Mouse (Mus musculus): Measurements from ENCODE around the gene Polr3b. TPM values are rescaled to one million over a fixed set of nuclear protein-coding genes. Genes with fewer than 3 reads are reported as not detected.

Gene Polr3b
- polyA plus RNA-seq, 1 experiment from 2014 or later, result 15.8 TPM

DNA sequence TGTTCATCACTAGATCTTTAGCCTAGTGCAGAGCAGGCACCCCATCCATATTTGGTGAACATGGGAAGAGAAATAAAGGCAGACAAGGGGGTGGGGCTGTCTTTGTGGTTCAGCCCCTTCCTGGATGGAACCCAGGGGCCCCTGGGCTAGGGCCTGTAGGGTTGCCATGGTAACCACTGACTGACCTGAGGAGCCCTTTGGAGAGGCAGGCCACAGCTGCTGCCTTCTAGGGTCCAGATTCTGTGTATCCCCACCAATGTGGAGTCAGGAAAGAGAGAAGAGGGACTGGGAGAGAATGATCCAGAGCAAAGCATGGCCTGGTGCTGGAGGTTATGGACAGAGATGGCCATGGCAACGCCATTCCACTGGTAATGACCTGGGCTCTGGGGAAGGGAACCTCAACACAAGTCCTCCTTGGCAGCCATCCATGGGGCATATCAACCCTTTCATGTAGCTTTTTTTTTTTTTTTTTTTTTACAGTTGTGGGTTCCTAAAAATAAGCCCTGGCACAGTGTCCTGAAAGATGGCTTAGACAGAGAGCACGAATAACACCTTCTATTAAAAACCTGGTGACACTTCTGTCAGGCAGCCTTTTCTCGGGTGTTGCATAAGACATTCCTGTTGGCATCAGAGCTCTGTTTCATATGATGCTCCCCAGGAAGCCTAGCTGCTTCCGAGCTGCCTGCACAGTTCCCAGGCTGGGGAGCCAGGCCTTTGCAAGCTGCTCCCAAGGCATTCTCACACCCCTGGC is 150.5 kb downstream of the Polr3b start:
- Histone ChIP-seq H3K27me3 (ENCODE audit: insufficient read depth, poor library complexity, severe bottlenecking) (peaks cover 16% of the 10 kb centered on the region), H3K36me3 (no peaks in the 10 kb centered on the region), H3K4me3 (no peak overlapping the region), H3K9me3 (no peaks in the 10 kb centered on the region), H3K27ac (no peak overlapping the region), H3K4me1 (no peaks in the 10 kb centered on the region; the same call in 1 of the 2 replicates)
- no peak for DNase-seq (ENCODE audit: low spot score)
- 74% methylated on average over 4 of the region's 4 CpGs for WGBS

DNA sequence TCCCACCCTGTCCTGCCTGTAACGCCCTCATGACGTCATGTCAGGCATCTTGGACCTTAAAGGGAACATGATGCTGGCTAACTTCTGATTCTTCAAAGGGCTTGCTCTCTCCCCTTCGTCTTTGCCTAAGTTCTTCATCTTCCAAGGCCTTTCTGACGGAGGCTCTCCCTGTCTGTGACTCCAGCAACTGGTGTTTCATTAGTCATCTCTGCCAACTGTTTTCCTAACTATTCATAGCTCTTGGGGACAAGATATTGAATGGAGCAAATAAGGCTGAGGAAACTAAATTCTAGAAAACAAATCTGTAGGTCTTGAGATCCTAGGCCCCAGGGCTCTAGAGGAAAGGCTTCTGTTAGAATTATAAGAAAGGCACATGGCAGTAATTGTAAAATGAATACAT is 151.8 kb downstream of the Polr3b start:
- Histone ChIP-seq H3K9me3 (no peaks in the 10 kb centered on the region), H3K4me3 (no peak overlapping the region), H3K4me1 (no peaks in the 10 kb centered on the region; the same call in 1 of the 2 replicates), H3K27me3 (ENCODE audit: insufficient read depth, poor library complexity, severe bottlenecking) (peaks cover 4% of the 10 kb centered on the region), H3K27ac (no peak overlapping the region), H3K36me3 (no peaks in the 10 kb centered on the region)
- WGBS, result 82% methylated on average over 4 of the region's 4 CpGs
- no peak for DNase-seq (ENCODE audit: low spot score)

DNA sequence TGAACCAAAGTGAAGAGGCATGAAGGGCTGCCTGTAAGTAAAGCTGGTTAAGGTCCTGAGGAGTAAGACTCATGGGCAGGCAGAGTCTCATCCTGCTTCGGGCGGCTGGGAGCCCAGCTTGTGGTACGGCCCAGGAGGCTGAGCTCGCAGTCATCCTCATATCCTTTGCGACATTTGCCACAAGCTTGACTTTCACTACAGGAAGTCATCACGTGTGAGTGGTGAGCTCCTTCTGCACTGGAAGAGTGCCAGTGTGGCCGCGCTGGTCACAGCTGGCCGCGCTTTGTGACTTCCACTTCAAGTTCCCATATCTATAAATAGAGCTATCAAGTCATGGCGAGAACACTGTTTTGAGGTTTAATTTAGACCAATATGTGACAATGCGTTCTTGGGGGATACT is 152.5 kb downstream of the Polr3b start:
- no peak overlapping the region for H3K4me3 ChIP-seq
- no peaks in the 10 kb centered on the region; the same call in 1 of the 2 replicates for H3K27me3 ChIP-seq (ENCODE audit: insufficient read depth, poor library complexity, severe bottlenecking)
- H3K27ac ChIP-seq, result no peak overlapping the region
- no peaks in the 10 kb centered on the region; the same call in 1 of the 2 replicates for H3K4me1 ChIP-seq
- DNase-seq (ENCODE audit: low spot score), result no peak
- no peaks in the 10 kb centered on the region for H3K36me3 ChIP-seq
- WGBS, result 74% methylated on average over 12 of the region's 12 CpGs
- no peaks in the 10 kb centered on the region for H3K9me3 ChIP-seq

Other genes starting within 250 kb of the Polr3b start
- gene Nuak1, start 181.7 kb upstream of the Polr3b start, polyA plus RNA-seq (2016; fragmentation: Nextera tagmentation; extraction: Ambion mirVana), result 1.8 and 1.9 TPM in 2 replicates
- gene Ckap4, start 88.2 kb upstream of the Polr3b start, polyA plus RNA-seq (2016; fragmentation: Nextera tagmentation; extraction: Ambion mirVana), result 83.9 and 87.7 TPM in 2 replicates
- 6.4 and 10.5 TPM in 2 replicates for gene Tcp11l2, start 45.7 kb upstream of the Polr3b start, polyA plus RNA-seq (2016; fragmentation: Nextera tagmentation; extraction: Ambion mirVana)
- 0.36 TPM in 1 of 2 replicates, not detected in the other for gene Rfx4, start 133.8 kb downstream of the Polr3b start, polyA plus RNA-seq (2016; fragmentation: Nextera tagmentation; extraction: Ambion mirVana)

All from heart, embryonic 10.5 days (tissue).